Mouse (Mus musculus) B cell, adult 2 months (primary cell): ENCODE data around the gene Celsr2.

Source experiments
- DNase-seq, 2 experiments: peaks; one replicate each; pipeline ENCODE4 v3.0.0; 2022

Gene Celsr2

DNA sequence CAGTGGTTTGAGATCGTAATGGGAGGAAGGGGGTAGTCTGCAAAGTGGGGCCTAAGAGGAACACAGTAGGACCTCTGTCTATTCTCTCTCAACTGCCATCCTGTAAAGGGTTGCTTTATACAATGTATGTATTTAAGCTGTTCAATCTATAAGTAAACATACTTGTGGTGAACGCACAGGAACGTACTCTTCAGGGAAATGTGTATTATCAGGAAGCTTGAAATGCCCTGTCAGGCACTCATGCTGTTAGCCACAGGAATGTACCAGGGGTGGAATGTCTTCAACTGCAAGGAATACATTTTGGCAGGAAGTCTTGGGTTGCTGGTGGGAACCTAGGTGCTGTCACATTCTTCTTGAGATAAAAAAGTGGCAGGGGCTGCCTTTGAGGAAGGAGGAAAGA is 42.7 kb downstream of the Celsr2 start:
- DNase-seq, result no peak

DNA sequence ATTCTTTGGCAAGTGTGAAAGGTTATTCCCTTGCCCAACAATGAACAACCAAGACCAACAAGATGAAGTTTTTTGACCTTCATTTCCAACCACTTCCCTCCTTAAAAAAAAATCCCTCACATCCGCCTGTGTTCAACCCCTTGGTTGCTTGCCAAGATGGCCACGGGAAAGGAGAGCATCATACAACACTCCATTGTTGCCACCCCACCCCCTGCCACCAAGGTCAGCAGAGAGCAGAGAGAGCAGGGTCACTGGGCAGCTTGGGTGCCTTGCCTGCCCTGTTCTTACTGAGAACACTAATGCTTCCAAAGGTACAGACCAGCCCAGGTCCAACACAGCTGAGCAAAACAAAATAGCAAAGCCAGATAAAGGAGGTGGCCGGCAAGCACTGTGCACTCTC is 43.1 kb downstream of the Celsr2 start:
- DNase-seq, result no peak

DNA sequence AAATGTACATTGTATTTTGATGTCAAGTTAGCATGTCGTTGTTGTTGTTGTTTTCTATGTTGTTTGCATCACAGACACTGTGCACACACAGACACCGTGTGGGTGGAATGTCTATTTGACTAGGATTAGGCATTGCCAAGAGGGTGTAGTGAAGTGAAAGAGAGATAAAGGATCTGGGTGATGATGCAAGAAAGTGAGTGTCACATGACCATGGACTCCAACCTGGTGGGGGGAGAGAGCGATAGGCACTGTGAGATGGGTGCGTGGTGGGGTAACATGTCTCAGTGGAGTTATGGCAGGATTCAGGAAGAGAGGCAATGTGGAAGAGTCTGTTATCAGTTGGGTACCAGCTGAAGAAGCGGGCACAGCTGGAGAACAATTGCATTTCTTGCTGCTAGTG is 46.6 kb downstream of the Celsr2 start:
- DNase-seq, result no peak

DNA sequence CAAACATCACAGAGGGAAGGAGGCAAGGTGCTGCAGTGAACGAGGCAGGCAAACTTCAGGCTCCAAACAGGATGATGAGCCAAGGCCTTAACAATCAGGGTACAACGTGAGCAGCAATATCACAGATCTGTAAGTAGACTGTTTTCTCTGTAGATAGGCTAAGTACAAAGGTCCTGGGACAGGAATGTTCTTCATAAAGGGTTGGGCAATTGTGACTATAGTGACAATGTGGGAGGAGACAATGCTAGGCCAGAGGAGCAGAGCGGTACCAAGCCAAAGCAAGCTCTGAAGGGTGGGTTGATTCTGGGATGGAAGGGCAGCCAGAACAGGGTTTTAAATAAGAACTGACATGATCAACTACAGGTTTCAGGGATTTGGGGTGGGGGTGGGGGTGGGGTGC is 47.5 kb downstream of the Celsr2 start:
- no peak for DNase-seq

DNA sequence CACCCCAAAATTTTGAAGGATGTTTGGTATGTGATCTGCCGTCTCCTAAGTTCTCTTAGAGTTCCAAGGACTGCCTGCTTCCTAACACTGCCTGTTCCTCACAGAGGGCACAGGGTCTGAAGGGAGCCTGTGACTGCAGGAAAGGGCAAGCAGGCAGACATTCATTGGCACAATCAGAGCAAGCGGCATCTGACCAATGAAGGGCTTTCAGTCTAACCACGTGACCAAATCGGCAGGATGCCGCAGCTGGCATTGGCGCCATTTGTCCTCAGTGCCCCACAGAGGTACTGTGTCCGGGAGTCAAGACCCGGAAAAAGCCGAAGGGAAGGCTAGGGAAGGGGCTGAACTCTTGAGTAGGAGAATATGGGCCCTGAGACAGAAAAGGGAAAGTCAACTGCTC is 48.2 kb downstream of the Celsr2 start:
- no peak for DNase-seq

DNA sequence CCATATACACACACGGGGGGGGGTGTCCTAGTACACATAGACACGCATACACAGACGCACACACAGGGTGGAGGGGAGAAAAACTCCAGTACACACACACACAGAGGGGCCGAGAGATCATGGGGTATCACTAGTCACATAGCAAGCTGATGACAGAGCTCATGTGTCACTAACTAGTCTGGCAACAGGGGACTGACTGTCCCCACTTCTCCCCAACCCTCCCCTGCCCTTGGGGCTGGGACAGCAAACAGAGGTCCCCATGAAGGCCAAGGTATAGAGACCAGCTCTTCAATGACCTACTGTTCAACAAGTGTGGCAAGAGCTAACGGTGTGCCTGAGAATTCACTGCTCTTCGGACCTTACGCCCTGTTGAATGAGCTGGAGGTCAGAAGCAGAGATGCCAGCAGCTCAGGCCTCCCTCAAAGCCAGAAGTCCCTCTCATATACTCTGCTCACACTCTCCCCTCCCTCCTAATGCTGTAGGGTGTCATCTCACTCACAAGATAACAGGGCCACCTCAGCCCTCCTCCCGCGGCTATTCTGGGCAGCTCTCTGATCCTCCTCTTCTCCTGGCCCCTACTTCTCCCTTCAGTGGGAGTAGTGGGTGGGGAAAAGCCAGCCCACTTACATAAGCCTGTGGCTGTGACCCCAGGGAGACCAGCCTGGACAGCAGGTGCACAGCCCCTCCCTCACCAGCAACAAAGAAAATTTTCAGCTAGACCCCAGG is 50.9 kb downstream of the Celsr2 start, which contains the start of gene Mybphl:
TSS of gene Mybphl (plus strand) at position 642 of the 726 bp plus-strand sequence.
- no peak for DNase-seq

DNA sequence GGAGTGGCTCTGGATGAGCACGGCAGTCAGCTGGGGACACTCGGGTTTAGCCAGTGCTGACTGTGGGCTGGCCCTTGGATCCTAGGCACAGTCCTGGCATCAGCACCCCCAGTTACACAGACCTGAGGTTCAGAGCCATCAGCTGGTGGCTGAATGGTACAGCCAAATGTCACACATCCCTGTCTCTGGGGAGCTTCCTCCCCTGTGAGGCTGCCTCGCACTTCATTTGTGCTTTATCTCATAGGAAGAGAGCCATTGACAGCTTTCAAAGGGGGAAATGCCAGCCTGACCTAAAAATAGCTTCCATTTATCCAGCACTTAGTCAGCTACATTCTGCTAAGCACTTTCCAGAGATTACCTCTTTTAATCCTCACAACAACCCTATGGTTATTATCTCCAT is 51.7 kb downstream of the Celsr2 start:
- no peak for DNase-seq

DNA sequence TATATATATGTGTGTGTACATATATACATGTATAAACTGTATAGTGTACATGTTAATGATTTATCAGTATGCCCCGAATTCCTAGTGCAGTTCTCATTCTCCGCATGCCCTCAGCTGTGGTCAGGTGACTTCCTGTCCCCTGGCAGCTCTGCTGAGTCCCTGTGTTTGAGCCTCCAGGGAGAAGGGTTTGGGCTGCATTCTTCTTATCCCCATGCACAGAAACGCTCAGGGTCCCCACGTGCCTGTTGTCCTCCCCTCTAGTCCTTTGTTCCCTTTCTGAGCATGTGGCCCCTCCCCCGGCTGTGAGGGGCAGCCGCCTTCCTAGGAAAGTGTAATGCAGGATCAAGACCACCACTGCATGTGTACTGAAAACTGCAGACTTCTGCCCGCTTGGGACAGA is 54.5 kb downstream of the Celsr2 start:
- no peak for DNase-seq

DNA sequence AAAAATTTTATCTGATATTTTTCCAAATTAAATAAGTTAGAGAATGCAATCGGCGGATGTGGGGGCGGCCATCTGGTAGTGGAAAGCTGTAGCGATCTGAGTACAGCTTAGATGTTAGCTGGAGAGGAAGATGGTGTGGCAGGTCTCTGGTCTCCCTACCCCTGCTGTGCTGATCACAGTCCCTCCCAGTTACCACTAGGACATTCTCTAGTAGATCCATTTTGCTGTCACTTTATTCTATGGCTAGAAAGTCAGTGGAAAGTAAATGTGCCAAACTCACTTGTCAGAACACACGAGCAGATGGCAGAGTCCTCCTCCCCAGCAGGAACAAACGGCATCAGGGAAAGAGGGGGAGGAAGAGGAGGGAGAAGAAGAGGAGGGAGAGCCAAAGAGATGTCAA is 56.9 kb downstream of the Celsr2 start:
- no peak for DNase-seq

DNA sequence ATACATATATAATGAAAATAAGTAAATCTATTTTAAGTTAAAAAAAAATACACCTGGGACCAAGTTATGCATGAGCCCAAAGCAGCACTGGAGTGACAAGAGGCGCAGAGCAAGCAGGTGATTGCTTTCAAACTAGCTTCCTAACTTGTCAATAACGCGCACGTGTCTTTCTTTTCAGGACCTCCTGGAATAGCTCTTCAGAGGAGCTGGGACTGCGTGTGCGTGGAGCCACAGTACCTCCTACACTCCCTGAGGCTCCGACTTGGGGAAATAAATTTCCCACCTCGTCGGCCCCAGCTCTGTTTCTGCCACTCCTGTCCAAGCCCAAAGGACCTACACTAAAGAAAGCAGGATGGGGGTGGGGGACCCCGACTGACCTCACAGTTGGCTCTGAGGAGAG is 58.3 kb downstream of the Celsr2 start:
- no peak for DNase-seq

DNA sequence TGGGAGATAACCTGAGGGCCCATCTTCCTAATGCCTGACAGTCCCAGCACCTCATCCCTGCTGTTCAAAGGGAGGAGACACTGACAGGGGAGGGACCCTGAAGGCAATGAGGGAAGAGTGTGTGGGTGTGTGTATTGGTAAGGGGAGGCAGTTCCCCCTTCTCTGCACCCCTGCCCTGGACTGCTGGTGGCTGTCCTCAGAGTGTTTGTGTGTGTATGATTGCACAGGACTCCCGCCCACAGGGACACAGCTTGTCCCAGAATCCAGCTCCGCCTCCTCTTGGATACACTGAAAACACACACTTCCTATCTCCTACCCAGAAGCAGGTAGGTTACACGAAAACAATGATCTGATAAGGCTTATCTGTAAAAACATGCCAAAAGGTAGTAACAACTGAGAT is 60.1 kb downstream of the Celsr2 start:
- no peak for DNase-seq

DNA sequence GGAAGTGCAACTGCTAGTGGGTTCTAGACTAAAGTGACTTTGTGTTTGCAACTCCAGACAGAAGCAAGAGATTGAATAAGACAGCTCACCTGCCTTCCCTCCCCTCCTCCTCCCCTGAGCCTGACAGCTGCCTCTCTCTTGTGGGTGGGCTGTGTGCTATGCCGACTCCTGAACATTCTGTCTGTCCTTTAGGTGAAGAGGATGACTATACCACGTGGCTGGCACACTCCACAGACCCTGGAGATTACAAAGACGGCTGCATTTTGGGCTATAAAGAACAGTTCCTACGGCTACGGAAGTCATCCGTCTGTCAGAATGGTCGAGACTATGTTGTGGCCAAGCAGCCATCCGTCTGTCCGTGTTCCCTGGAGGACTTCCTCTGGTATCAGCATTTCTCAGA is 67.0 kb downstream of the Celsr2 start:
- DNase-seq, result no peak

DNA sequence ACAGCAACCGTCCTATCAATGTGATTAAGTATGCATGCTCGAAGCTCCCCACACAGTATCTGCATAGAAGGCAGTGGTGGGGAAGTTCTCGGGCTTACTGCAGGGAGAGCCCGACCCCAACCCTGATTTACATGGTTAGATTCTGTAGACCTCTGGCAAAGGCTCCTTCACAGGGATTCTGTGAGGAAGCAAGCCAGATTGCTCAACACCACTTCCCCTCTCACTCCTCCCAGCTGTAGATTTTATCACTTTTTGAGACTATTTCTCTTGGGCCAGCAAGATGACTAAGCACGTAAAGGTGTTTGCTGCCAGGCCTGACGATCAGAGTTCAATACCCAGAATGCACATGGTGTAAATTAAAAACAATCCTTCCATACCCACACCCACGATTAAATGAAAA is 69.5 kb downstream of the Celsr2 start:
- DNase-seq, result no peak

DNA sequence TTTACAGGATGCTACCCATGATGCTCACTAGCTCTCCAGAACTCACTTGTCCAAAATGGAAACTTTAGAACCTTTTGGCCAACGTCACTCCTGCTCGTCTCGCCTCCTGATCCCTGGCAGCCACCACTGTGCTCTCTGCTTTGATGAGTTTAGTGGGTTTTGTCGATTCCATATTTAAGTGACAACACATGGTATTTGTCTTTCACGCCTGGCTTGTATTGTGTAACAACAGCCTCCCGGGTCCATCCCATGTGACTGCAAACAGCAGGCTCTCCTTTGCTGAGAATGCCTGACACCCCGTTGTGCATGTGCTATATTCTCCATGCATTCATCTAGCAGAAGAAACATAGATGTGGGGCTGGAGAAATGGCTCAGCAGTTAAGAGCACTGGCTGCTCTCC is 73.2 kb downstream of the Celsr2 start:
- DNase-seq, result no peak

DNA sequence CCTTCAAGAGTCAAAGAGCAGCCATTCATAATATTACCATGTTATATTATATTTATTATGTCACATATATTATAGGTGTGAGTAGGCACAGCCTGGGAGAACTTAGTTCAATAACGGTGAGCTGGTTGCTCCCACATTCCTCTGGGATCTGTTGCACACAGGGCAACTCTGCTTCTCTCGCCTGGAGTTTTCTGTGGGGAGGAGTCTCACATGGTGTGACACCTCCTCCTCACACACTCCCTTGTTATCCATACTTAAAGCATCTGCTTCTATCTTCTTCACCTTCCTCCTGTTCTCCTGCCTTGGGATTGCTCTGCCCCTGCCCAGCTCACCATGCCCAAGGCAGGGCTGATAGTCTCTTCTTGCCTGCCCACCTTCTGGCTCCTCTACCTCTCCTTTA is 74.3 kb downstream of the Celsr2 start:
- DNase-seq, result no peak
